Mouse (Mus musculus): ENCODE results near the gene Gm49383.
A peak's percentile ranks its signal among the peaks of the same experiment; 100 is the strongest.
"Not testable (repeated sequence)": the region's sequence is repeated elsewhere in the genome, so short reads cannot be mapped to it uniquely, and the experiment has no call there.

Gene Gm49383

DNA sequence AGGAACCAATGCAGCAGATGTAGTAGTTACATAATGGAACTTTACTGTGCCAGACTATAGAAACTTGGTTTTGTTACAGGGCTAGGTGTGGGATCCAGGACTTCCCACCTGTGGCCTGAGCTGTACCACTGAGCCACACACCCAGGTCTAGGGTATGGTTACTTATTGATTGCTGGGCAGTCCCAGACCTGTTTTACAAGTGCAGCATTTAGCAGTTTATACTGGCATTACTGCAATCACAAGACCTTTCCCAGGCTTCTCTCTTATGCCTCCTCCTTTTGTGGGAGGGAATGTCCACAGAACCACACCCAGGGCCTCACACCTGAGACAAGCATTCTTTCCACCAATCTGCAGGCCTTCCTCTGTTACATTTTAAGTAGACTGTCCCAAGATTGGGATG, 2.1 kb upstream of the Gm49383 start:
- no peak for DNase-seq

DNA sequence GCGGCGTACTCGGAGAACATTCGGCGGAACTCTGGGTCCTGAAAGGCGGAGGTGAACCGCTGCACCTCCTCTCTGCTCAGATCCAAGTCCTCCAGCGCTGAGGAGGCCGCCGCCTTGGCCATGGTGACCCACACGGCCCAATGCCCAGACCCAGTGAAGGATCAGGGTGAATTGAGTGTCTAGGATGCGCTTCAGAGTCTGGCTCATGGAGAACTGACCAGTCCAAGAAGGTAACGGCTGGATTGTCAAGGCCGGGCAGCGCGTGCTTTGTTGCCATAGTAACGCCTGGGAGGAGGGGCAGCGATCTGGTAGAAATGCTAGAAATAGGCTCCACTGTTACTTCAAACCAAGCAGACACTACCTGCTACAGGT, 1.2 kb upstream of the Gm49383 start, which contains the start of gene Dnaaf2:
Gene Dnaaf2 (minus strand): TSS at position 266 of the 372 bp plus-strand sequence.
- peak; percentile 88 to 92 for DNase-seq

DNA sequence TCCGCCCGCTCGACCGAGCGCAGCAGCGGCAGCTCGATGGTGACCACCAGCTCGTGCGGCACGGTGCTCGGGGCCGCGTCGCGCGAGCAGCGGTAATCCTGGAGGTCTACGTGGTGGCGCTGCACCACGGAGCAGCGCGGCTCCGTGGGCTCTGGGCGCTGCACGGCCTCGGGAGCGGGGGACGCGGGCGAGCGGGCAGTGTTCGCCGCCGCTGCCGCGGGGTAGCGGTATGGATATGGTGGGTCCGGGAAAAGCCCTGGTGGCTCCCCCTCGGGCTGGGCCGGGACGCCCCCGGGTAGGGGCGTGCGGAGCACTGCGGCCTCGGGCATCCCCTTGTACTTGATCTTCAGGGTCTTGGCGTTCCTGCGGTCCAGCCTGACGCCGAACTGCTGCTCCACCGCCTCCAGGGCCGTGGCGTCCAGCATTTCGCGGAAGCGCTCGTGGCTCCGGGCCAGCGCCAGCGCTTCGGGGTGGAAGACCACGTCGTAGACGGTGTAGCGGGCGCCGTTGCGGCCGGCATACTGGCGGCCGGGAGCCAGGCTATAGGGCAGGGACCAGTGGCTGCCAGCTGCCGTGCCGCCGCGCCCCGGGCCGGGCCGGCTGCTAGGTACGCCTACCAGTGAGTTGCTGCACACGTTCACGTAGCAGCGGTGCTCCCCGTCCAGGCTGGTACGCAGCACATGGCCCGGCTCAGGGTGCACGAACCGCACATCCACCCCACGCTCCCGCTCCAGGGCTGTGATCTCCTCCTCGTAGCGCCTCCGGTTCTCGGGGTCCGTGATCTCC, 667 bp upstream of the Gm49383 start:
- DNase-seq: peak; percentile 71 to 81

DNA sequence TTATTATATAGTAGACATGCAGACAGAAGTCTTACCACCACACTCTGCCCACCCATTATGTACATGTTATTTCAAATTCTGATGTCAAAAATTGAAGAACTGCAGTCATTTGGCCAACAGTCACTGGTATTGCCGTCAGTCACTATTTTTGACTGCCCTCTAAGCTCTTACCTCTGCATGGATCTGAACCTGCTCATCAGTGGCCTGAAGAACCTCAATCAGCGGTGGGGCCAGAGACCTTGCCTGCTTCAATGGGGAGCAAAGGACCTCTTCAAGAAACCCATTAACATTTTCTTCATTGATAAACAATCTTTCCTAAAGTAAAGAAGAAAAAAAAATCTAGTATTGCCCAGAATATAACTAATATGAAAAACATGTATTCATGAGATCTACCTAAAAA, 4.3 kb downstream of the Gm49383 start:
- no peak for DNase-seq

DNA sequence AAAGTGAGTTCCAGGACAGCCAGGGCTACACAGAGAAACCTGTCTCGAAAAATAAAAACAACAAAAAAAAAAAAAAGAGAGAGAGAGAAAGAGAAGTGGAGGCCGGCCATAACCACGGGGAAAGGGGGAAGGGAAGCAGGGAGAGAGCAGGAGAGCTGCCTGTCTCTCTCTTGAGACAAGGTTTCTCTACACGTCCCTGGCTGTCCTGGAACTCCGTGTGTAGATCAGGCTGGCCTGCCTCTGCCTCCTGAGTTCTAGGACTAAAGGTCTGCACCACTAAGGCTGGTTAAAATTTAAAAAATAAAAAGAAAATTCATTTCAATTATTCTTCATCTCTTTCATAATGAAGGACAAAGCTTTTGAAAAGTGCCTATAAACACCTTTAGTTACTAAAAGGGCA, 5.5 kb downstream of the Gm49383 start:
- DNase-seq: no peak

DNA sequence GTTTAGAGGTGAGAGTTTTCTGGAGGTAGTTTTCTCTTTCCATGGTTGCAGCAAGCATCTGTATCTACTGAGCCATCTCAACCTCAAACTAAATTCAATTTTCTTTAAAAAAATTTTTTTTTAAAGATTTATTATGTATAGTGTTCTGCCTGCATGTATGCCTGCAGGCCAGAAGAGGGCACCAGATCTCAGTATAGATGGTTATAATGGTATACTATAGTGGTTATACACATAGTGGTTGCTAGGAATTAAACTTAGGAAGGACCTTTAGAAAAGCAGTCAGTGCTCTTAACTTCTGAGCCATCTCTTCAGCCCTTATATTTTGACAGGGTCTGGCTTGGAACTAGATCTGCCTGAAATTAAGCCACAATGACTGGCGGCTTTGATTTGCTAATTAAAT, 6.4 kb downstream of the Gm49383 start:
- no peak for DNase-seq

DNA sequence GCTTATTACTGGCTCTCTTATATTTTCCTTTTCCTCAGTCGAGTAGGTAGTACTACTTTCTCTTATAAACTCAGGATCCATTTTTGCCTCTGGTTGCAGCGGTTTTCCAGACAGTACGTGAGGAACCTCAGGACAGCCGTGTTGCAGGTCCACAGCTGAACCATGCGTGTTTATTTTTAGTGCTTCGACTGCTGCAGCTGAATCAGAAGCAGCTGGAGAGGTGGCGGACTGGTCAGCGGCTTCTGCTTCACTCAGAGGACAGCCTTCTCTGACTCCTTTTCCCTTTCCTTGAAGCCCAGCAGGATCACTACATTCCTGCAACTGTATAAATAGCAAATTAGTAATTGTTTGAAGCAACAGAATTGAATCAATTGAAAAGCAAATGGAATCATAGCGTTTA, 6.8 kb downstream of the Gm49383 start:
- no peak for DNase-seq

DNA sequence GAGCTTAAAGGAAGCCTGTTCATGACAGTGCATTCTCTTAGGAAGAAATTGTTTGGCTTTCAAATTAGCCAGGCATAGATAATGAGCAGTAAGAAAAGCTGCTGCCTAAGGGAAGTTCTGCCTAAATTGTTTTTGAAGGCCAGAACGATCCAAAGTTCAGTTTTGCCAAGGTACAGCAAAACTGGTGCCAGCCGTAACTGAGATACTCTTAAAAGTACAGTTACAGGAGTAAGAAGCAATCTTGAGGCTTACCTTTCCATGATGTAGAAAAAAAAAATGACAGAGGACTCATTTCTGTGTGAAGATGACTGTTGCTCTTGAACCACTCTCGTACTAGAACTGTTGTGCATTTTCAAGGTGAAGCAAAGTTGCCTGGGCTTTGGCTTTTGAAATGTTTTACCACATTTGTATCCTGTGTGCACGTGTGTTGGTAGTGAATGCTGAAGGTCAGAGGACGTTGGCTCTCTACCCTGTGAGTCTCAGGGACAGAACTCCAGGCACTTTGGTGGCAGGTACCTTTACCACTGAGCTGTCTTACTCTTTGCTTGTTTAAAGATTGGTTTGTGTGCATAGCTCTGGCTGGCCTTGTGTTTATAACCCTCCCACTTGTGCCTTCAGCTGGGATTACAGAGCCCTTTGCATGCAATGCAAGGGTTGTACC, 10.0 kb downstream of the Gm49383 start:
- DNase-seq: peak in 1 of 2 experiments; percentile 10

DNA sequence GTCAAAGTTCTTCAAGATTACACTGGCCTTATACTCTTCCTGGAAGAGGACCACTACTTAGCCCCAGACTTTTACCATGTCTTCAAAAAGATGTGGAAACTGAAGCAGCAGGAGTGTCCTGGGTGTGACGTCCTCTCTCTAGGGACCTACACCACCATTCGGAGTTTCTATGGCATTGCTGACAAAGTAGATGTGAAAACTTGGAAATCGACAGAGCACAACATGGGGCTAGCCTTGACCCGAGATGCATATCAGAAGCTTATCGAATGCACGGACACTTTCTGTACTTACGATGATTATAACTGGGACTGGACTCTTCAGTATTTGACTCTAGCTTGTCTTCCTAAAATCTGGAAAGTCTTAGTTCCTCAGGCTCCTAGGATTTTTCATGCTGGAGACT, 11.5 kb downstream of the Gm49383 start:
- DNase-seq: no peak

DNA sequence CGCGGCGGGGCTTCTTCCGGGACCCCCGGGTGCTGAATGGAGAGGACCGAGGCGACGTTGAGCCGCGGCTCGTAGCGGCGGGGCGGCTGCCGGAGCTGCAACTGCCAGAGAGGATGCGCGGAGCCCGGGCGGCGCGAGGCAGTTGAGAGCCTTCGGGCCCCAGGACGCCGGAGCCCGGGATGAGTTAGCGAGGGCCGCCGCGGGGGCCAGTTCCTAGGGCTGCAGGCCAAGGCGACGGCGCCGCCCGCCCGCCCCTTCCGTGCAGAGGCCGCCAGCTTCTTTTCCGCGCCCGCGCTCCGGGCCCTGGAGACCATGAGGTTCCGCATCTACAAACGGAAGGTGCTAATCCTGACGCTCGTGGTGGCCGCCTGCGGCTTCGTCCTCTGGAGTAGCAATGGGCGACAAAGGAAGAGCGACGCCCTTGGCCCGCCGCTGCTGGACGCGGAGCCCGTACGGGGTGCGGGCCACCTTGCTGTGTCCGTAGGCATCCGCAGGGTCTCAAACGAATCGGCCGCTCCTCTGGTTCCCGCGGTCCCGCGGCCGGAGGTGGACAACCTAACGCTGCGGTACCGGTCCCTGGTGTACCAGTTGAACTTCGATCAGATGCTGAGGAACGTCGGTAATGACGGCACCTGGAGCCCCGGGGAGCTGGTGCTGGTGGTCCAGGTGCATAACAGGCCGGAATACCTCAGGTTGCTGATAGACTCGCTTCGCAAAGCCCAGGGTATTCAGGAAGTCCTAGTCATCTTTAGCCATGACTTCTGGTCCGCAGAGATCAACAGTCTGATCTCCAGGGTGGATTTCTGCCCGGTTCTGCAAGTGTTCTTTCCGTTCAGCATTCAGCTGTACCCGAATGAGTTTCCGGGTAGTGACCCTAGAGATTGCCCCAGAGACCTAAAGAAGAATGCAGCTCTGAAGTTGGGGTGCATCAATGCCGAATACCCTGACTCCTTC, 12.3 kb downstream of the Gm49383 start:
- peak; percentile 68 to 80 for DNase-seq

DNA sequence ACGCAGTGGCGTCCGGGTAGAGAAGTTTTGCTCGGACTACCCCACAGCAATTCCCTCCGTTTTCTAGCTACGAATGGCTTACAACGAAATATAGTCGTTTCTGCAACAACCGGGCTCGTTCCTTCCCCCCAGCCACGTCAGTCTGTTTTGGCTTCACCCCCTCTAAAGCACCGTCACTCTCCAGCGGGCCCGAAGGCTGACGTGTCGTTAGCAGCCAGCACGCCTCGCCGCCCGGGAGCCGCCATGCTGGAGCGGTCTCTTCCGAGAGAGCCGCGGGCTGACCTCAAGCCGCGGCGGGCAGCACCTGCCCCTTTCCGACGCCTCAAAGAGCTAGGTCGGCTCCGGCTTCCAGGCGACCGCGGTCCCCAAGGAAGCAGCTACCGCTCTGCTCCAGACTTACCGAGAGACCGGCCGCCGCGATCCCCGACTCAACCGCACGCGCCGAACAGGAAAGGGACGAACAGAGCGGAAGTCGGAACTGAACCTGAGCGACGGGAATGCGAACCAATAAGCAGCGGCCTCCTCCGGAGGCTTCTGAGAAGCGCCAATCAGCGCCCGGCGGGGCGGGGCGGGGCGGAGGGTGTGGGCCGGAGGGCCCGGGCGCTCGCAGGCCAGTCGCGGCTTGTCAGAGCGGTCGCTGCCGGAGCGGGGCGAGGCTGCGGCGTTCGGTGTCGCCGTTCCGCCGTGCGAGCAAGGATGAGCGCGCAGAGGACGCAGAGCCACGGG, 13.2 kb downstream of the Gm49383 start, which contains the start of the genes Rpl36al and Mgat2:
Gene Rpl36al (minus strand): TSS at position 501 of the 726 bp plus-strand sequence.
Gene Mgat2 (plus strand): TSS at position 575 of the 726 bp plus-strand sequence.
- DNase-seq: peak; percentile 100

DNA sequence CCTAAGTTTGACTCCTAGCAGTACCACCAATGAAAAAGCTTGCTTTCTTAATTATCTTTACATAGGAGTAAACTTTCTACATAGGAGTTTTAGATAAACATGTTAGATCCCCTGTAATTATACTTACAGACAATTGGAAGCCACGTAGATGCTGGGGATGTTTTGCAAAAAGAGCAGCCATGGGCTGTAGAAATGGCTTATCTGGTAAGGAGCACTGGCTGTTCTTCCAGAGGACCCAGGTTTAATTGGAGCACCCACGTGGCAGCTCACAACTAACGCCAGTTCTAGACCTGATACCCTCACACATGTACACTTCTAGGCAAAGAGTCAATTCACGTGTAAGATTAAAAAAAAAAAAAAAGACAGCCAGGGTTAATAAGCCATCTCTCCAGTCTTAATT, 15.1 kb downstream of the Gm49383 start:
- DNase-seq: no peak

DNA sequence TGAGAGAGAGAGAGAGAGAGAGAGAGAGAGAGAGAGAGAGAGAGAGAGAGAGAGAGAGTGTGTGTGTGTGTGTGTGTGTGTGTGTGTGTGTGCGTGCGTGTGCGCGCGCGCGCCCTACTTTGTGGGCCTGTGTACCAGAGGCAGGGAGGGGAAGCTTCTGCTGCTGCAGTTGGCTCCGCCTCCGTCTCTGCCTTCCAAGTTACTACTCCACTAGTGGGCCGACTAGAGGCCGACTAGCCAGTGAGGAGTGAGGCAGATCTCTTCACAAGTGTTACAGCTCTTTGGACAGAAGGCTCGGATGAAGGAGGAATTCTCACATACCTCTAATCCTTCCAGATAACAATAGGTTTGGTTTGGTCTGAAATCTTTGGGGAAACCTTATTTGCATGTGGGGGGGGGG, 17.5 kb downstream of the Gm49383 start:
- DNase-seq: peak in 1 of 2 experiments; percentile 31

DNA sequence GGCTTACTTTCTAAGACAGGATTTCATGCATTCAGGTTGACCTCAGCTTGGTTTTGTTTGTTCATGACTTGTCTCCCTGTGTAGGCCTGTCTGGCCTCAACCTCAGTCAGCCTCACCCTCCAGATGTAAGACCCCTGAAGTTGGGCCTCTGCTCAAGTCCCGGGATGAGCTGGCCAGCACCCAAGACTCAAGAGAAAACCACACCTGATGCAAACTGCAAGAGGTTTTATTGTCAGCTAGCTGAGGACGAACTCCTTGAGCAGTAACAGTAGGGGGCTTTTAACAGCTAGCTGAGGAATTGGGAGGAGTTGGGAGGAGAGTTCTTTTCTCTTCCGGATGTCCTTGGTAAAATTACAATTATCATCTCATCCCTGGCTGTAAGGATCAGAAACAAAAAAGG, 19.4 kb downstream of the Gm49383 start:
- DNase-seq: no peak

DNA sequence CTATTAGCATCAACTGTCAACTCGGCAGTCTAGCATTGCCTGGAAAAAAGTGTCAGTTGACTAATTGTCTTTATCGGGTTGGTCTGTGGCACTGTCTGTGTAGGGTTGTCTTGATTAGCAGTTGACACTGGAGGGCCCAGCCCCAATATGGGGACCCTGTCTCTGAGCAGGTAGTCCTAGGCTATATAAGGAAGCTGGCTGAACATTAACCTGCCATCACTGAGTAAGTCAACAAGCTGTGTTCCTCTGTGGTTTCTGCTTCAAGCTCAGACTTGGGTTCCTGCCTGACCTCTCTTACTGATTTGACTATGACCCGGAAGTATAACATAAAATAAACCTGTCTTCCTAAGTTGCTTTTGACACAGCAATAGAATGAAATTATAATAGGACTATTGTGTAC, 20.9 kb downstream of the Gm49383 start:
- no peak for DNase-seq

DNA sequence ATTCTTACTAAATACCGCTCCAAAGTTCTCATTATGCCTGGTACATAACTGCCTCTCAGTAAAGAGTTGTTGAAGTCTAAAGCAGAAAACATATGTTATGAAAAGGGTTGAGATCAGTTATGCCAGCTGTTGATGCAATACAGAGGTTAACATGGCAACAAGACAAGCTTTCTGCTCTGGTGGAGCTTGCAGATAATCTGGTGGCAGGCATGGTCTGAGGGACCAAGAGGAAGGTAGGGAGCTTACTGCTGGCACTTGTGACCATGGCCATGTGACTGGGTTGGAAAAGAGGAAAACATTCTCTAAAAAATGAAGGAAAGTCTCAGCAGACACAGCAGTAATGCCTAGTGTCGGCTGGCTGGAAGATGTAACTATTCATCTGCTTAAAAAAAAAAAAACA, 25.6 kb downstream of the Gm49383 start:
- DNase-seq: no peak

DNA sequence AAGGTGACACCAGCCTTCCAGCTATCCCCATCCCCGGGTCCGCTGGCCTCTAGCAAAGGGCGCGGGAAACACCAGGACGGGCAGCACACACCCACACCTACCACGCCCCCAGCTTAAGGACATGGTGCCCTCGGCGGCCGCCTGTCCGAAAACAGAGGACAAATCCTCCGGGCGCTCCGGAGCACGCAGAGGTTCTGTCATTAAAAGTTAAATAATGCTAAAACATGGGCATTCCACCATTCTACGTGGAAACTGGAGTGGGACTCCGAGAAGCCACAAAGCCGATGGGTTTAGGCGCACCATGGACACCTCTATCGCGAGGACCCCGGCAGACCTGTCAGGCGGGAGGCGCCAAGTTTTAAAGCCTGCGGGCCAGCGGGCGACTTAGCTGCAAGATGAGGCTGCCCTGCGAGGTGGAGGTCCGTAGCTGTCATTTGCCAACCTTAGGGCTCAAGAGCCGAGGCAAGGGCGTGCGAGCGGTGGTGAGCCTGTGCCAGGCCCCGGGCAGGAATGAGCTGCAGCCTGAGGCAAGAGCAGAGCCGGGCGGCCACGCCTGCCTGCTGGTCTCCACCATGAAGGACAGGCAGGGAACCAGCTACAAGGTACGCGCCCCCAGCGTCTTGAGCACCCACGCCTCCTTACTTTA, 28.3 kb downstream of the Gm49383 start, which contains the start of gene Lrr1:
Gene Lrr1 (plus strand): TSS at position 354 of the 646 bp plus-strand sequence.
- peak; percentile 91 to 93 for DNase-seq

DNA sequence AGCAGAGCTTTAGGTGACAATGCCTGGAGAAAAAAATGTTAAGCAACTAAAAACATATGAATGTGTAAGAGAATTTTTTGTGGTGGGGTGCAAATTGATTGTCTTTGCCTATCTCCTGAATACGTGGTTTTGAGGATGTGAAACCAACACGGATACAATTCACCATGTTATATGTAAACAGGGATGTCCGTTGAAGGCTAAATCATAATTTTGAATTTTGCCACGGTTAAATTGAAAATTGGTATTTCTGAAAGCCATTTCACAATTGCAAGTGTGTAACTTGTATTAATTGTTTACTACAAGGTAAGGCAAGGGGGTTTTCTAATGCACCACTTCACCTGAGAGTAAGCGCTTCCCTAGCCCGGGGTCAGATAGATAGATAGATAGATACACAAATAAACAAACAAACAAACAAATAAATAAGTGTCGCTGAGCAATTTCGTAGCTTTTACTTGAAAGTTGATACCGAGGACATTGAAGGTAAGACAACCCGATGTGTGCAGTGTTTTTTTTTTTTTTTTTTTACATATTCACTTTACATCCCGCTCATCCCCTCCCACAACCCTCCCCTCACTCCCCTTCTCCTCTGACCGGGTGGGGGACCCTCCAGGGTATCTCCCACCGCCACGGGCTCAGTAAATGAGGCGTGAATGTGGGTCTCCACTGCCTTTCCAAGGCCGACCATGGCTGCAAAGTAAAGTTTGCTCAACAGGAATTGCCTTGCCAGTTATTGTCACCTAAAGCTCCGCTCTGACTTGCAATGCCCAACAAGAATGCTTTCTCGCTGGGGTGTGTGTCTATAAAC, 29.0 kb downstream of the Gm49383 start:
- DNase-seq: no peak

DNA sequence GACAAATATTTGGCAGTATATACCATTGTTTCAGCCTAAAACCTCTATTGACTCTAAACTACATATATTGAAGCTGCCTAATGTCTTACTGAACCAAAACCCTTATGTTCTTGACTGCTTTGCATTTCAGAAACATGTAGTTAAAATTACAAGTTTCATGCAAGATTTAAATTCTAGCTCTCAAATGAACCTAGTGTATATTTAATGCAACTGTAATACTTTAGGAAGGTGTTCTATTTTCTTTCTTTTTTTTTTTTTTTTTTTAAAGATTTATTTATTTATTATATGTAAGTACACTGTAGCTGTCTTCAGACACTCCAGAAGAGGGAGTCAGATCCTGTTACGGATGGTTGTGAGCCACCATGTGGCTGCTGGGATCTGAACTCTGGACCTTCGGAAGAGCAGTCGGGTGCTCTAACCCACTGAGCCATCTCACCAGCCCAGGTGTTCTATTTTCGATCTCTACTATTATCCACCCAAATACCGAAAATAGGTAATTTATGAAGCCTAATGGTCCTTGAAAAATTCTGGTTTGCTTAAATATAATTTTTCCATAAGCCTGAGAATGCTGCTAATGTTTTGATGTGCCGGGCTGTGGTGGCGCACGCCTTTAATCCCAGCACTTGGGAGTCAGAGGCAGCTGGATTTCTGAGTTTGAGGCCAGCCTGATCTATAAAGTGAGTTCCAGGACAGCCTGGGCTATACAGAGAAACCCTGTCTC, 29.9 kb downstream of the Gm49383 start:
- DNase-seq: not testable (repeated sequence)

DNA sequence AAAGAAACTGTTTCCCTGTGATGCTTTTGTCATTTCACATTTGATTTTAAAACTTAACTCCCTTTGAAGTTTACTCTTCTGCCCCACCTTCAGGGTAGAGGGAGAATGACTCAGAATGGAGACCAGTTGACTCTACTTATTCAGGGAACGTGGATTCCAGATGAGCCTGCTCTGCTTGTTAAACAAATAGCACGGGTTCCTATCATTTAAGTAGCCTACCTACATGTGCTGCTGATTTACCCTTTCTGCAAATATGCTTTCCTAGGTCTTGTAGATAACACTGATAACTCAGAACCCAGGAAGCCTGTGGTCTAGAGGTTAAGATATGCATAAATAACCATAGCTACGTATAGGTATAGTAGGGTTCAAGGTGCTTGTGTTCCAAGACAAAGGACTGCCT, 32.0 kb downstream of the Gm49383 start:
- DNase-seq: no peak
